Mouse (Mus musculus) hindbrain, postnatal 0 days (tissue): Measurements from ENCODE around the gene Cntn4. TPM values are rescaled to one million over a fixed set of nuclear protein-coding genes. Genes with fewer than 3 reads are reported as not detected.

Experiments used
- ATAC-seq: fragments of 200-750 bp; cut with Nextera tagmentation; 2 replicates; pipeline ENCODE4 v1.8.0; 2017; ENCODE audit warnings: mild to moderate bottlenecking, moderate TSS enrichment, moderate library complexity
- DNase-seq: peaks from one replicate; pipeline ENCODE4 v3.0.0-alpha.2; 2015; ENCODE audit warnings: low spot score
- H3K27ac ChIP-seq: fragments of 300-500 bp; sonication (generic); 2 replicates; pipeline ENCODE4 v1.5.1; 2014; ENCODE audit warnings: mild to moderate bottlenecking
- H3K27me3 ChIP-seq: fragments of 300-500 bp; sonication (generic); 2 replicates; pipeline ENCODE4 v1.6.1; 2014; ENCODE audit warnings: low read length, mixed read lengths; ENCODE audit not compliant: insufficient read depth
- H3K36me3 ChIP-seq: fragments of 300-500 bp; sonication (generic); 2 replicates; pipeline ENCODE4 v1.6.1; 2014; ENCODE audit warnings: low read length, mixed read lengths; ENCODE audit not compliant: insufficient read depth
- H3K4me1 ChIP-seq: fragments of 300-500 bp; sonication (generic); 2 replicates; pipeline ENCODE4 v1.6.1; 2014; ENCODE audit warnings: antibody characterized with exemption, low read length, mixed read lengths; ENCODE audit not compliant: insufficient read depth
- H3K4me2 ChIP-seq: fragments of 300-500 bp; sonication (generic); 2 replicates; pipeline ENCODE4 v1.6.1; 2014; ENCODE audit warnings: low read depth, mild to moderate bottlenecking, low read length, moderate library complexity, mixed read lengths
- H3K4me3 ChIP-seq: fragments of 300-500 bp; sonication (generic); 2 replicates; pipeline ENCODE4 v1.5.1; 2014; ENCODE audit warnings: low read length
- H3K9ac ChIP-seq: fragments of 300-500 bp; sonication (generic); replicated peaks from 2 replicates; pipeline ENCODE4 v1.6.1; 2014; ENCODE audit warnings: mild to moderate bottlenecking, low read length, moderate library complexity, mixed read lengths
- H3K9me3 ChIP-seq: fragments of 300-500 bp; sonication (generic); 2 replicates; pipeline ENCODE4 v1.6.1; 2016; ENCODE audit warnings: low read length, mixed read lengths
- CTCF ChIP-seq: IDR thresholded peaks from 2 replicates; pipeline ENCODE4 v1.5.1; 2016; ENCODE audit warnings: antibody characterized with exemption, control low read depth, low read depth
- WGBS: fragments of 180-500 bp; shearing (Covaris S2); extraction: QIAGEN DNeasy Blood & Tissue Kit; methylation state at CpG from one replicate; pipeline ENCODE4 v1.1.7; 2014; 5-methylcytosine and 5-hydroxymethylcytosine counted together
- polyA plus RNA-seq: library from polyadenylated mRNA; unstranded; fragments of >200 nt; fragmentation: Nextera tagmentation; extraction: Ambion mirVana; gene quantifications from 2 replicates; pipeline ENCODE4 v1.2.1, GENCODE M21; 2015
- total RNA-seq: library from RNA; depleted of rRNA; stranded (reverse); fragments of >200 nt; gene quantifications from 2 replicates; pipeline ENCODE4 v1.2.3, GENCODE M21; 2014

The Cntn4 gene
- total and polyA plus RNA-seq, 2 experiments from 2014 or later, result 17.3 to 21.5 TPM

DNA sequence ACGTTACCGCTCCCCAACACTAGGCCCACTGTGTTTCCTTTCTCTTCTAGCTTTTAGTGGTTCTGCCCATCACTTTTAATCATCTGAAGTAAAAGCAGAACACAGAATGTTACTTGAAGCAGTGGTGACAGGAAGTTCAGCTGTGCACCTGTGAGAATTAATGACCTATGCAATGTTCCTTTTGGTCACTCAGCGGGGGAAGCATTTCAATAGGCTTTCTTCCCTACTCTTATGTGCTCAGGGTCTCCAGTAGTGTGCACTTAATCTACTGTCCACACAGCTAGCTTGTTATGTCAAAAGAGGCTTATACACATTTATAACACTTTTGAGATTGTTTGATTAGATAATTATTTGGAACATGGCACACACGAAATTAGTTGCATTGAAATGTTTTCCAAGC is 215.4 kb downstream of the Cntn4 start:
- 82% methylated on average over 4 of the region's 4 CpGs for WGBS
- no peak for ATAC-seq
- no peaks in the 10 kb centered on the region for H3K36me3 ChIP-seq

DNA sequence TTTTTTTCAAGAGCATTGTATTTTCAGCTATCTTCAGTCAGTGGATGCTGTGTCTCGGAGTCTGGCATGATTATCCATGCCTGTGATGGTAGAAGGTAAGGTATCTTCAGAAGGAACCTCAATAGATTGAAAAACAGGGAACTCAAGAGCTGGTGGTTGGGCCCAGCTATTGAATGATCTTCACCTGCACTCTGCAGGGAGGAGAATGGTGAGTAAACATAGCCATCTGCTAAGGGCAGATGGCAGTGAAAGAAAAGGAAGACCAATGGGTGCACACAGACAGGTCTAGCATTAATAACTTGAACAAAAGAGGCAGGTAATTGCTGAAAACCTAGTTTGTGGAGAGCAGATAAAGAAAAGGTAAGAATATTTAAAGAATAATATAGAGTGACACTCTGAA is 261.0 kb downstream of the Cntn4 start:
- 86% methylated on average over 1 of the region's 1 CpGs for WGBS
- H3K9ac ChIP-seq, result no peak overlapping the region
- no peaks in the 10 kb centered on the region for H3K36me3 ChIP-seq
- DNase-seq (no peak), ATAC-seq (no peak)
- no peaks in the 10 kb centered on the region for H3K9me3 ChIP-seq
- no peak for TF ChIP-seq CTCF
- H3K4me3 ChIP-seq, result no peak overlapping the region
- H3K4me1 ChIP-seq, result no peaks in the 10 kb centered on the region
- no peak overlapping the region for H3K27ac ChIP-seq
- H3K4me2 ChIP-seq, result no peak overlapping the region
- H3K27me3 ChIP-seq, result no peaks in the 10 kb centered on the region

More for the DNA sequence above, 215.4 kb downstream of the Cntn4 start:
- H3K9ac ChIP-seq, result no peak overlapping the region
- H3K27ac ChIP-seq, result no peak overlapping the region
- no peak overlapping the region for H3K4me2 ChIP-seq
- no peaks in the 10 kb centered on the region for H3K9me3 ChIP-seq
- no peak overlapping the region for H3K4me3 ChIP-seq
- H3K4me1 ChIP-seq, result no peaks in the 10 kb centered on the region
- H3K27me3 ChIP-seq, result no peaks in the 10 kb centered on the region
- DNase-seq, result no peak
- no peak for TF ChIP-seq CTCF

DNA sequence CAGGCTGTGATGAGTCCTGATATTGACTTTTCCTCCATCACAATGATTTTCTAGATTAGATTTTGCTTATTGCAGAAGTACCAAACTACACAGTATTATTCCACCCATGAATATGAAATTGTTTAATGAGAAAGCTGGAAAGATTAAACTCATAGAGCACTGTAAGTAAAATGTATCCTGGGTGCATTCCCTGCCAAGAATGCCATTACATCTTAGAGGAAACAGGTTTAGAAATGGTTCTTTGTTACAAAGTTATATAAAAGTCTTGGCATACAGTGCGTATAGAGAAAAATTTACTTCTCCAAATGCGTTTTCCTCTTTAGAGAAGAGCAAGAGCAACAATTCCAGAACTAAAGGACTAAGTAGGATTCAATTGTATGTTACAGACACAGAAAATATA is 261.8 kb downstream of the Cntn4 start:
- Histone ChIP-seq H3K27ac (no peak overlapping the region), H3K4me3 (no peak overlapping the region), H3K4me2 (no peak overlapping the region), H3K9ac (no peak overlapping the region), H3K36me3 (no peaks in the 10 kb centered on the region), H3K4me1 (no peaks in the 10 kb centered on the region), H3K27me3 (no peaks in the 10 kb centered on the region), H3K9me3 (no peaks in the 10 kb centered on the region)
- 84% methylated on average over 2 of the region's 2 CpGs for WGBS
- ATAC-seq (no peak), DNase-seq (no peak)
- TF ChIP-seq CTCF, result no peak

DNA sequence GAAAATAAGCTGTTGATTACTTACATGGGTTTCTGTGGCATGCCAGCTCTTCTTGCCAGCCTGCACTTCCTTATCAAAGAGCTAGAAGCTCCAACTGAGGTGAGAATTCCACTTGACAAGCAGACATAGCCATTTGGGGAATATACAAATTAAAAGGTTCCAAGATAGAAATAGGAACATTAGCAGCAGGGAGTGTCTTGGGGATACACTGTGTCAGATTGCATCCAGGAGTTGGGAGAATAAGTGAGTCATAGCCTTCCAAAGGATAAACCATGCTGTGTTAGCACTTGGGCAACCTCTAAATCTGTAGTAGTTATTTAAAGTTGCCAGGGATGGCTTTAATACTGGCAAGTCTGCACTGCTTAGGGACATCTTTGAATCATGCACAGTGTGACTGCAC is 263.1 kb downstream of the Cntn4 start:
- TF ChIP-seq CTCF, result no peak
- Histone ChIP-seq H3K9ac (no peak overlapping the region), H3K27ac (no peak overlapping the region), H3K9me3 (no peaks in the 10 kb centered on the region), H3K4me1 (no peaks in the 10 kb centered on the region), H3K4me3 (no peak overlapping the region), H3K27me3 (no peaks in the 10 kb centered on the region), H3K4me2 (no peak overlapping the region), H3K36me3 (no peaks in the 10 kb centered on the region)
- ATAC-seq (no peak), DNase-seq (peak; percentile 2)

DNA sequence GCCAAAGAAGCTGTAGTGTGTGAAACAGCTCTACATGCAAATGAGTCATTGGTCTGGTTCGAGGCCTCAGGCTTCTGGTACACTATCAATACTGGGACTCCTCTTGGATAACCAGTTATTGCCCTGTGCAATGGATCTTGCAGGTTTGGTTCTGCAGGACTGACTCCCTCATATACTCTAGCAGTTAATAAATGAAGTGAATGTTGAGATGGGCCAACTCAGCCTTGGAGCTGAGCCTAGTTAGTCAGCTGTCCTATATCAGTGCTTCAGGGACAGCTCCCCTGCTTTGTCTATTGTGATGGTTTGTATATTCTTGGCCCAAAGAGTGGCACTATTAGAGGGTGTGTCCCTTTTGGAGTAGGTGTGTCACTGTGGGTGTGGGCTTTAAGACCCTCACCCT is 314.0 kb downstream of the Cntn4 start:
- ATAC-seq, result no peak
- WGBS, result 77% methylated on average over 1 of the region's 1 CpGs
- Histone ChIP-seq H3K4me2 (no peak overlapping the region), H3K9me3 (no peaks in the 10 kb centered on the region), H3K27me3 (no peaks in the 10 kb centered on the region), H3K4me1 (no peaks in the 10 kb centered on the region), H3K4me3 (no peak overlapping the region), H3K36me3 (no peaks in the 10 kb centered on the region), H3K9ac (no peak overlapping the region), H3K27ac (no peak overlapping the region)
- DNase-seq, result no peak
- no peak for TF ChIP-seq CTCF

DNA sequence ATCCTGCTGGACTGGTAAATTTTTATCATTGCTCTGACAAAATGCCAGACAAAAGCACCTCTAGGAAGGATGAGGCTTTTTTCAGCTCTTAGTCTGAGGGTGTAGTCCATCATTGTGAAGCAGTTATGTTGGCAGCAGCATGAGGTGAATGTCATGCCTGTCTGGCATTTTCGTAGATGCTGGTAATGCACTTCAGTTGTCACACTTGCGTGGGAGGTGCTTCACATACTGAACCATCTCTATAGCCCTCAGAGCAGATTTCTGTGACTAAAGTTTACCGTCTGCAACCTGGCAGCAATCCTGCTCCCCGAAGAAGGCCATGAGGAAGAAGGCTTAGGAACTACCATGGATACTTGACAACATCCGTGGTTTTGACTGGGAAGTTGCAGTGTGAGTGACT is 335.6 kb downstream of the Cntn4 start:
- Histone ChIP-seq H3K4me3 (no peak overlapping the region), H3K36me3 (no peaks in the 10 kb centered on the region), H3K27ac (no peak overlapping the region), H3K27me3 (no peaks in the 10 kb centered on the region), H3K4me1 (no peaks in the 10 kb centered on the region), H3K4me2 (no peak overlapping the region), H3K9ac (no peak overlapping the region), H3K9me3 (no peaks in the 10 kb centered on the region)
- ATAC-seq (no peak), DNase-seq (no peak)
- WGBS, result 71% methylated on average over 5 of the region's 5 CpGs
- no peak for TF ChIP-seq CTCF

DNA sequence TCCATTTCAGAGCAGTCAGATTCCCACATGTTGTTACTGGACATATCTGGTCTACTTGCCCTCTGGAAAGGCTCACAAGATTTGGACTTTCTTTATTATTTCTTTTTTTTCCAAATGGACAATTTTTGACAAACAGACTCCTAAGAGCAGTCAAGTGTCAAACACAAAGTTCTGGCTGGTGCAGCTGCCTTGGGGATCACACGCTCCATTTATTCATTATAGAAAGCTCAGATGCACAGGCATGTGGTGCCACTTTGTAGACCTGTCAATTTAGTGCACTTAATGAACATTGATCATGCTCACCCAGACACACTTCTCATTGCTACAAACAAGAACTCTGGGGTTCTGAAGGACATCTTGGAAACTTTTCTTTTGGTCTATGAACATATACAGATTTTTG is 337.7 kb downstream of the Cntn4 start:
- DNase-seq (peak; percentile 34), ATAC-seq (peak; percentile 67; the same call in 1 of the 2 replicates)
- Histone ChIP-seq H3K9ac (no peak overlapping the region), H3K4me3 (no peak overlapping the region), H3K9me3 (no peaks in the 10 kb centered on the region), H3K36me3 (no peaks in the 10 kb centered on the region), H3K27ac (no peak overlapping the region), H3K4me1 (no peaks in the 10 kb centered on the region), H3K27me3 (no peaks in the 10 kb centered on the region), H3K4me2 (no peak overlapping the region)
- WGBS, result 52% methylated on average over 1 of the region's 1 CpGs
- no peak for TF ChIP-seq CTCF
